Mouse (Mus musculus): ENCODE data around the gene Tnni2. TPM values are rescaled to one million over a fixed set of nuclear protein-coding genes. Genes with fewer than 3 reads are reported as not detected.
"Not testable (repeated sequence)": the region's sequence is repeated elsewhere in the genome, so short reads cannot be mapped to it uniquely, and the experiment has no call there.

The Tnni2 gene
- not detected for total RNA-seq (2021)
- long read RNA-seq: 0 reads

DNA sequence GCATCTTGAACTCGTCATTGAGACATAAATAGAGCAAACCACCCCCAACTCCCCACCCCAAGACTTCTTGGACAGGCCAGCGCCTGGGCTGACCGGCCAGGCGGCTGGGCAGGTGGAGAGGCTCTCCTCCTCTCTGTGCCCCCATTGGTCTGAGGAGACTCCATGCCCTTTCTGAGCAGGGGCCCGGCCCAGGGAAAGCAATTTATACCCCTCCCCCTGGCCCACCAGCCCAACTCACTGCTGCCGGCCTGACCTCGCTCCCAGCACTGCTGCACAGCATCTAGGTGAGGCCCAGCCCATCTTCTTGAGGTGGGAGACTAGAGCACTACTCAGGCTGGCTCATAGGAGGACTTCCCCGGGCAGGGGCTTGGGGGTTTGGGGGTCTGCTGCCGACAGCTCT is at the start of gene Tnni2:
Tnni2 (plus strand) TSS at position 224 of the 400 bp plus-strand sequence.
- DNase-seq (ENCODE audit: low spot score in 2 of 2): no peak

DNA sequence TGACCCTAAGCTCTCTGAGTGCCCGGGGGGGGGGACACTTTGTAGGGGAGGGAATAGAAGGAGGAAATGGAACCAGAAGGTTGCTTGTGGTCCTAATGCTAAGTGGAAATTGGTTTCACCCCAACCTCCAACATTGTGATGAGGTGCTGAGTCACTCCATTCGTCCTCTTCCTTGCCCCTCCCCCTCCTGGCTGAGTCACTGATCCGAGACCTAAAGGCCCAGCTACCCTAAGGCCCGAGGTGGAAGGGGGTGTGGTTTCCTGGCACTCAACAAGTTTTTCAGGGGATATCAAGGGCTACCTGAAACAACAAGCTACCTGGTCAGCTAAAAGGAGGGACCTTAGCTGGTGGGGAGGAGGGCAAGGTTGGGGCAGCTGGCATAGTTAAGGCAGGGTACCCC is 48.4 kb upstream of the Tnni2 start:
- no peak for DNase-seq (ENCODE audit: low spot score in 2 of 2)

DNA sequence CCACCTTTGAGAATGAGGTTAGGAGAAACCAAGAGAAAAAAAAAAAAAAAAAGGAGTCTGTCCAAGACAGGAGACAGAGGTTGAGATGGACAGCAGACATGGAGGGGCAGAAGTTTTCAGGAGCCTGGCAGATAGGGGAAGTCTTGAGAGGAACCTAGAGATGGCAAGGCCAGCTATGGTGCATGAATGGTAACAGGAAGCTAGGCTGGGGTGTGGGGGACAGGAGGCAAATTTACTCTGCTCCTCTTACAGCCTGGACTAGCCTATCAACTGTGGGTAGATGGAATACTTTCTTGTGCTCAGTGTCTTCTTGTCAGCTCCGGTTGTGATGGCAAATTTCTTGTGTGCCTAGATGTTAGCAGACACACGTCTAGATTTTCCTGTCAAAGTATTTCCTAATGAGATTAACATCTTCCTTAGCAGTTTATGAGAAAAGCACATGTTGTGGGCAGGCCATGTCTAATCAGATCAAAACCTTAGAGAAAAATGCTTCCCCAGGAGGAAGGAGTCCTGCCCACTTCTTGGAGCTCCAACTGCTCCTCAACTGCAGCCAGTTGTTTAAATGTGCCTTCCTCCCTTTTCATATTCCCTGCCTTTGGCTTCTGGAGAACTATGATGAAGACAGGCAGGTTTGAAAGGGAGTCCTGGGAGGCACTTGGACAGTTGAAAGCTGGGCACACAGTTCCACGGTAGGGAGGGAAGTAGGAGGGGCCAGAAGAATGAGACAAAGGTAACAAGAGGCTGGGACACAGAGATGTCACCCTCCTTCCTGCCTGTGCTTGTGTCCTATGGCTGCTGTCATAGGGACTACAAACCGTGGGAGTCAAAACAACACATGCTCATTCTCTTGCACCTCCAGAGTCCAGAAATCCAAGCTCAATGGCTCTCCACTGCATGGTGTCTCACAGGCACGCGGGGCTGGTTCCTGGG is 47.1 kb upstream of the Tnni2 start:
- DNase-seq (ENCODE audit: low spot score in 2 of 2): no peak

DNA sequence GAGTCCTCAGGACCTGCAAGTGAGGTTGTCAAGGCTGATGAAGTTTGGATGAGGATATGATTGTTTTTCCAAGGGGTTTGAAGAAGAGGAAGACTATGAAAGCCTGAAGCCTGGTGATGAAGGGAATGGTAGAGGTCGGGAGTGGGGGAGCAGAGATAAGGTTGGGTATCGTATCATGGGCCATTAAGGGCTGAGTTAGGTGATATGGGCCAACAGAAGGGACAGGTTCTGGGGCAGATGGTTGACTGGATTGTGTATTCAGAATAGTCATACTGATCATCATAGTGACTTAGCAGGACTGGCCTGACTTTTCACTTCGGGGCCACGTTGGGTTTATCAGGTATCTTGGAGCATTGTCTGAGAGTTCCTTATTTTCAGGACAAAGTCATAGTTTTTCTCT is 46.1 kb upstream of the Tnni2 start:
- no peak for DNase-seq (ENCODE audit: low spot score in 2 of 2)

DNA sequence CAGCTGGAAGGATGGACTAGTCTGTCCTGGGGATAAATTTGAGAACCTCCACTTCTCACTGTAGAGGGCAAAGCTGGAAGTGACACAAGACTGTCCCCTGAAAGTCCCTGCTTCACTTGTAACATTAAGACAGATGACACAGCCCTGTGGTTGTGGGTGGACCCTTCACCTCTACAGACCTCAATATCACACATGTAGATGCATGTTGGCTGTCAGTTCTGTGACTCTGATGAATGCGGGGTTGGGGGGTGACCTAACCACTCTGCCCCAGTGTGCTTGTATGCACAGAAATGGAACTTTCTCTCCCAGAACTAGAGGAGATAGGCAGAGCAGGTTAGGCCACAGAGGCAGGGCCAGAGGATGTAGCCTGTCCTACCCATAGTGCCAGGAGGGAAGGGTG is 45.0 kb upstream of the Tnni2 start:
- DNase-seq (ENCODE audit: low spot score in 2 of 2): no peak

DNA sequence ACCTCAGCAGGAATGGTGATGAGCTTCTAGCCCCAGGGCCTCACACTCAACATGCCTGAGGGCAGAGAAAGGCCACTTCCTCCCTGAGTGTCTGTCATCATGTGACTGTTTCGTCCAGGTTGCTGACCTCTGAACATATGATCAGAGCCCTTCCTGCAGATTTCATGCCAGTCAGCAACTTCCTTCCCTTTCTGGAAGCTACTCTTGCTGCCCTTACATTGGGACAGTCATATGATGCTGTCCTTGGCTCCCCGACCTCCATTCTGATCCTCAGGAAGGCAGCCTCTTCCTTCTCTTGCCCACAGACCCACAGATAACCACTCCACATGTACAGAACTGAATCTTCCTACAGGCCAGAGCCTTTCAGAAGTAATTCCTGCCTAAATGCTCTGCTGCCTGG is 43.6 kb upstream of the Tnni2 start:
- no peak for DNase-seq (ENCODE audit: low spot score in 2 of 2)

DNA sequence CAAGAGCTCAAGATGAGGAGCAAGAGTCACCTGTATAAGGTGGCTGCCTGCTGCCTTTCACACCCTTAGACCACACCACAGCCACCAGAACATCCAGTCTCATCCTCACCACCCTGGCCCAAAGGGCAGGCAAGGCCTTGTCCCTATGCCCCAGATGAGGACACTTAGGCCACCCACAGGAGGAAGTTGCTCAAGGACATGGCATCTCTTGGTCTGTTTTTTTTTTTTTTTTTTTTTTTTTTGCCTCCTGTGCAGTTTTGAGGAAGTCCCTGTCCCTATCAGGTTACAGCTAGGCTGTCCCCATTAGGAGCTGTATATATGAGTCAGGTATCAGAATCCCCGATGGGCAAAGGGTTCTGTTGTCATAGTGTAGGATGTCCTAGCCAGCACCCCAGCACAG is 42.4 kb upstream of the Tnni2 start:
- DNase-seq (ENCODE audit: low spot score in 2 of 2): no peak

DNA sequence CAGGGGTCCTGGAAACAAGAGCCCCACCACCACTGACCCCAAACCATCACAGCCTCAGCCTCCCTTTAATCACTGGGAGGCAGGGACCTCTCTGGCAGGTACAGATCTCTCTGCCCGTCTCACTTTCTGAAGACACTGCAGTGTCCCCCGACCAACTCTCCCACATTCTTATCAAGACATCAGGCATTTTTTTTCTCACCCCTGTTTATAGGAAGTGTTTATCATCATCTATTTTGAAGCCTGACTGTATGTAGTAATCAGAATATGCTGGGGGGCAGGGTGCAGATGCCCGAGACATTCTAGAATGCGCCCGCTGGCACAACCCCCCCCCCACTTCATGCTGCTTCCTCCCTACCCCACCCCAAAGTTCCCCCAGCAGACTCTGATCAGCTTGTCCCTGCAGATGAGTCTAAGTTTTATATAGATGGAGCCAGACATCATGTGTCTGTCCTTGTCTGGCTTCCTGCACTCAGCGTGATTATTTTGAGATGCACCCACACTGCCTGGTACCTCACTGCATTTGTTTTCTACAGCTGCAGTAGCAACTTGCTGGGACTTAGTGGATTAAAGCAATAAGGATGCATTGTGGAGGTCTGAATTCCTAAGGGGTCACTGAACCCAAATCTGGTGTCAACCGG is 41.4 kb upstream of the Tnni2 start:
- no peak for DNase-seq (ENCODE audit: low spot score in 2 of 2)

DNA sequence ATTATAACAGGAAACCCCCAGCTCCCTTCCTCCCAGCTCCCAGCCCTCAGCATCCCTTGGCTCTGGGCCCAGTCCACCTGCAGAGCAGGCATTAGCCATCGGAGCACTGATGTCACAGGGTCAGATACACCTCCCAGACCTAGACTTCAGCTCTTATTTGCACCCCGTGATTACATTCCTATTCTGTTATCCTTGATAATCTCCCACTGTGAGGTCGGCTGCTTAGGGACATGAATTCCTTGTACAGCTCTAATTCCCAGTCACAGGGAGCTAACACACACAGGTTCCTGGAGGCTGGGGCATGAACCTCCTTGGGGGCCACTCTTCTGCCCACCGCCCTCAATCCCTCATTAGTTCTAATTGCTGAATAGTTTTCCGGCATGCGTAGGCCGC is 40.9 kb upstream of the Tnni2 start:
- DNase-seq (ENCODE audit: low spot score in 2 of 2): no peak

DNA sequence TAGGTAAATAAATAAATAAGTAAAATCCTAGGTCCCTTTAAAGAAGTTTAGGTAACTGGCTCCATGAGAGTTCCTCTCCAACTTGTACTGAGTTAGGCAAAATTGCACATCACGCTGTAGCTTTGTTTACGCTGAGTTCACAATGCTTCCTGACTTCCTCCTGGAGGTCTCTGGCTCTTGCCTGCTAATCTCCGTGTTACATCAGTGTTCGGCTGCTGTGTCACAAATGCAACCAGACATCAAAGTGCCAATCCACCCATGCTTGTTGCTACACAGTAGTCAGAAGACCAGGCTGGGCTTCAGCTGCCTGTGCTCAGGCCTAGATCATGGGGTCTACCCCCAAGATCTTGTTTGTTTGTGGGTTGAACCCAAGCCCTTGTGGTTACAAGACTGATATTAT is 38.0 kb upstream of the Tnni2 start:
- no peak for DNase-seq (ENCODE audit: low spot score in 2 of 2)

DNA sequence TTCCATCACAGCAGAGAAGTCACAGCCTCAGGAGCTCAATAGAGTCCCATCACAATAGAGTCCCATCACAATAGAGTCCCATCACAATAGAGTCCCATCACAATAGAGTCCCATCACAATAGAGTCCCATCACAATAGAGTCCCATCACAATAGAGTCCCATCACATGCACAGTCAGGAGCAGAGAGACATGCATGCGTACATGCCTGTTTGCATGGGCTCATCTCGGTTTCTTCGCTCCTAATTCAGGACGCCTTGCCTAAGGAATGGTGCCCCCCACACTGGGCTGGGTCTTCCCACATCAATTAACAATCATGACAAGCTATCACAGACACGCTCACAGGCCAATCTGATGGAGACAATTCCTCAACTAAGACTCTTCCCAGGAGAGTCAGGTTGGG is 36.5 kb upstream of the Tnni2 start:
- not testable (repeated sequence) for DNase-seq (ENCODE audit: low spot score in 2 of 2)

DNA sequence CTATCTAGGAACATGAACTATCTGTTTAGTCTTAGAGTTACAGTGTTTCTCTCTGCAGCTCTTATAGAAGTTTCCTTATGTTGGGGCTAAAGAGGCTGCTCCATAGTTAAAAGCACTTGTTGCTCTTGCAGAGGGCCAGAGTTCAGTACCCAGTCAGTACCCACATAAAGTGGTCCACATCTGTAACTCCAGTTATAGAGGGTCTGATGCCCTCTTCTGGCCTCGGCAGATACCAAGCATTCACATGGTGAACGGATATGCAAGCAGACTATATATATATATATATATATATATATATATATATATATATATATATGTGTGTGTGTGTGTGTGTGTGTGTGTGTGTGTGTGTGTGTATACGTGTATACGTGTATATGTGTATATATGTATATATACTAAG is 33.7 kb upstream of the Tnni2 start:
- no peak for DNase-seq (ENCODE audit: low spot score in 2 of 2)

DNA sequence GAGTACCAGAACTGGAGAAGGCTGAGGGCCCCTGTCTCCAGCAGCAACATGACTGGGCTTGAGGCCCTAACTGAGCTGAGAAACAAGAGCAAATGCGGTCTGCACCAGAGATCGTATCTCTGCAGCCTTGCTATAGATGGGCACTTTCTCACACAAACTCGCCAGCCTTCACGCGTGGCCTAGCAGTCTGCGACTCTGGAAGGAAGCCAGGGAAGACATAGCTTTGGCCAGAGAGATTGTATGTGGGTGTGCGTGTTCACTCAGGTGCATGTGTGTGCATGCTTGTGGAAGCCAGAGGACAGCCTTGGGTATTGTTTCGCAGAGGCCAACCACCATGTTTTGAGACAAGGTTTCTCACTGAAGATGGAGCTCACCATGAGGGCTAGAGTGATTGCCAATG is 32.9 kb upstream of the Tnni2 start:
- DNase-seq (ENCODE audit: low spot score in 2 of 2): no peak

DNA sequence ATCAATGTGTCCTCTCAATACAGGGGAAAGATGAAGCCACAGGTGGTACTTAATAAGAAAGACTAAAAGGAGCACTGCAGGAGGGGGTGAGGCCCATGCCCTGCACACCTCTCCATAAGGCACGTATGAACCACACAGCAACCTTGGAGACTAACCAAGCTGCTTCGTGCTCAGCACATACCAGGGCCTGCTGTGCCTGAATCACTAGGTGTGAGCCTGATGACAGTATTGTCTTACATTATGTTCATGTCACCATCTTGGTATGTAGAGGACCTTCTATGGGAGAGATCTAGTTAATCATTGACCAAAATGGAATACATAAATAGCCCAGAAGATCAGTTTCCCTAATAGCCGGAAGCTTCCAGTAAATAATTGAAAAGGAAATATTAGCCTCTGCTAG is 32.0 kb upstream of the Tnni2 start:
- DNase-seq (ENCODE audit: low spot score in 2 of 2): no peak

DNA sequence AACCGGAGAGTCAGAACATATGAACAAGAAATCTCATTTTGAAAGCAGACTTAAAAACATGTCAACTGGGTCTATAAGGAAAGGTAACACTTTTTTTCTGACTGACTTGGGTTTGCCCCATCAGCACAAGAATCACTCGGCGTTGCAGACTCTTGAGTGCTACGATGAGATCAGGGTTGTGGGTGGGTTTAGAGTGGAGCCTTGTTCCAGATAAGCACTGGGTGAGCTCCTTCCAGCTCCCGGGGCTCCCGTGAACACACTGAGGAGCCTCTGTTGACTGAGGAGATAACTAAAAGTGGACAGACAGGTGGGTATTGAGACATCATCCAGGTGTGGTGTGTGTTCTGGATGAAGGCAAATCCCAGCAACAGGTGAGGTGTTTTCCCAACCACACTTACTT is 28.3 kb upstream of the Tnni2 start:
- DNase-seq (ENCODE audit: low spot score in 2 of 2): no peak

DNA sequence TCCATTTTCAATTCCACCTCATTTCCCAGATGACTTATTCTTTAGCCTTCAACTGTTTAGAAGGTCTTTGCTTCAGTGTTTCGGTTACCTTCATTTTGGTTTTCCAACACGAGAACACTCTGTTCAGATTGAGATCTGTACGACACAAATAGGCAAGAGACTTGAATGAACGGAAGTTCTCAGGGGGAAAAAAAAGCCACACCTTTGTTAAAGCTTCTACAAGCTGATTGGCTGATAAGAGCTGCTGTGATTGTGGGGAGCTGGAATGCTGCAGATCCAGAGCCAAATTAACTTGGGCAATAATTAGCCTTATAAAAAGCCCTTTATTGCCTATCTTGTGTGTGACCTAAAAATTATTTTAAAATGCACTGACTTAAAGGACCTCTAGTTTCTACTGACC is 26.3 kb upstream of the Tnni2 start:
- DNase-seq (ENCODE audit: low spot score in 2 of 2): no peak

DNA sequence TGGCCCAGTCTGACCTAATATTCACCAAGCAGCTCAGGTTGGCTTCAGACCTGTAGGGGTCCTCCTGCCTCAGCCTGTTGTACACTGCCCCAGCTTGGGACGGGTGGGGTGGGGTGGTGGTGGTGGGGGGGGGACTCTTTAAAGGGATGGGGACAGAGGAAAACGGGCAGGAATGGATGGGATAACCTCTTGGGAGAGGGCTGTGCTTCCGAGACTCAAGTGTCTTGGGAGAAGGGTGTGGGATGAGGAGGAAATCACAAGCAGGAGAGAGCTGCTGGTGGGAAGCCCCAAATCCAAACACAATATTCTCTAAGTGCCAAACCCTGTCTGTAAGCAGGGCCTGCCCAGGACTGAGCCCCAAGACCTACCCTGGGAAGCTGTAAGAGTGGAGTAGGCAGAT is 25.4 kb upstream of the Tnni2 start:
- DNase-seq (ENCODE audit: low spot score in 2 of 2): no peak

DNA sequence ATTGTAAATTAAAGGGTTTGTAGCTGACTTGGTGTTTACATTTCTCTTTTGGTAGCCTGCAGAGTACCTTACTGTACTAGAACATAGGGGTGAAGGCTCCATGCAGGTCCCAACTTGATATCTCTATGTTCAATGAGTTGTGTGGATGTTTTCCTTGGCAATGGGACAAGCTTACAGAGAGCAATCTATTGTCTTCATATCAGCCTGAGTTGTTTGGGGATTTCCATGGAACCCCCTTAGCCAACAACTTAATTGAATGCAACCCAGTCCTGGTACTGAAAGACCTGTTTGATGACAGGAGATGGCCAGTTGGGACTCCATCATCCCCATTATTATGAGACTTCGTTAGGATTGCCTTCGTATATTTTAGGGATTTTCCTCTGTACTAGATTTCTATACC is 23.6 kb upstream of the Tnni2 start:
- no peak for DNase-seq (ENCODE audit: low spot score in 2 of 2)

DNA sequence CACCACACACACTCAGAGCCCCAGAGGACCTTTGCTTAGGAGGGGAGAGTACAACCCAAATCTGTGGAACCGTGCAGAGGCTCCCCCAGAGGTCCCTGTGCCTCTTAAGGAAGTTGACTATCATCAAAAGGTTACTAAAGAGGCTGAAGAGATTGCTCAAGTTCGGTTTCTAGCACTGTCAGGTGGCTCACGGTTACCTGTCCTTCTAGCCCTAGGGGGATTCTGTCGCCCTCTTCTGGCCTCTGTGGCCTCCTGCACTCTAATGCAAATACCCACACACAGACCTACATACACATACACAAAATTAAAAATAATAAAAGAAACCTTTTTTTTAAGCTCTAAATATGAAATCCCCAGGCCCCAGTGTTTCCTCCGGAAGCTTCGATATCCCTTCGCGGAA is 22.9 kb upstream of the Tnni2 start:
- no peak for DNase-seq (ENCODE audit: low spot score in 2 of 2)

DNA sequence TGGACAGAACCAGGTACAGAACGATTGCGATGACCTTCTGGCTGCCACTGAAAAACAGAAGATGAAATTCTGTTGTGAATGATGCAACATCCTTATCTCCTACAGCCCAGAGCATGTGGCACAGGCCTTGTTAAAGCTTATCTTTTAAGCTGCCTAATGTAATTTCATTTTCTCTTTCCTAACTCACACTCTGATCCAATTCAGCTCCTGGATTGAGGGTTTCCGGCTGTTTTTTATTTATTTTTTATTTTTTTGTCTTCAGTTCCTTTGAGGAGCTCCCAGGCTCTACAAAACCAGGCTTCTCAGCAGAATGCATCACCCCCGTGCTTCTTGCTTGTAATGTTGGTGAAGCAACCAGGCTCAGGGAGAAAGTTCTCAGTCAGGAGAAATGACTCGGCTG is 21.7 kb upstream of the Tnni2 start:
- DNase-seq (ENCODE audit: low spot score in 2 of 2): no peak

DNA sequence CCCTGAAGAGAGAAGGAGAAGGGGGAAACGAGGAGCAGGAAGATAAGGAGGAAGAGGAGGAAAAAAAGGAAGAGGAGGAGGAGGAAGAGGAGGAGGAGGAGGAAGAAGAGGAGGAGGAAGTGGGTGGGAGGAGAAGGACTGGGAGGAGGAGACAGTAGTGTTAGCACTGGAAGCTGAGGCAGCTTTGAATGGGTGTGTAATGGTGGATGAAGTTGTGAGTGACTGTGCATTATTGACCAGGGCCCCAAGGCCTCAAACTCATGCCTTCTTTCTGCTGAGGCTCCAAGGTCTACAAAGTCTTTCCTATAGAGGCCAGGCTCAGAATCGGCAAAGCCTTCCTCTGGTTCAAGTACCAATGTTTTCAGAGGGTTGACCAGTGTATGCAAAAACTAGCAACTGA is 19.8 kb upstream of the Tnni2 start:
- no peak for DNase-seq (ENCODE audit: low spot score in 2 of 2)

DNA sequence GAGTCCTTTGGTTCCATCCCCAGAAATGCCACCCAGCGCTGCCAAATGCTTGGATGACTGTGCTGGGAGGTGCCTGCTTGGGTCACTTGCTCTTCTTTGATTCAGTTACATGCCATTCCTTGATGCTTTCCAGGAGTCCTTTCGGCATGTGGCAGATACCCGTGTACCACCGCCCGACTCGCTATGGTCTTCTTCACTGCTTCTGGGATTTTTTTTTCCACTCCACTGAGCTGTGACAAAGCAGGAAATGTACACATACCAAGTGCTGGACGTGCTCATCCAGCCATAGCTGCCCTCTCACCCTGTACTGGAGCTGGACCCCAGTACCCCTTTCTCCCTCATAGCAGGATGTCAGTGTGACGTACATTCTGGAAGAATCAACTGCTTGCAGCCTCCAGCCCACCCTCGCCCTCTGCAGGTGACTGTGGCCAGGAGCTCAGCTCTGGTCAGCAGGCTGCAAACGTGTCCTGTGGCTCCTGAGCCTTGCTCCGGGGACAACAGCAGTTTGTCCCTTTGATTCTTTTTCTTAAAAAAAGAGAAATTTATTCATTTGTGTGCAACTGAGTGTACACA is 15.9 kb upstream of the Tnni2 start:
- no peak for DNase-seq (ENCODE audit: low spot score in 2 of 2)

DNA sequence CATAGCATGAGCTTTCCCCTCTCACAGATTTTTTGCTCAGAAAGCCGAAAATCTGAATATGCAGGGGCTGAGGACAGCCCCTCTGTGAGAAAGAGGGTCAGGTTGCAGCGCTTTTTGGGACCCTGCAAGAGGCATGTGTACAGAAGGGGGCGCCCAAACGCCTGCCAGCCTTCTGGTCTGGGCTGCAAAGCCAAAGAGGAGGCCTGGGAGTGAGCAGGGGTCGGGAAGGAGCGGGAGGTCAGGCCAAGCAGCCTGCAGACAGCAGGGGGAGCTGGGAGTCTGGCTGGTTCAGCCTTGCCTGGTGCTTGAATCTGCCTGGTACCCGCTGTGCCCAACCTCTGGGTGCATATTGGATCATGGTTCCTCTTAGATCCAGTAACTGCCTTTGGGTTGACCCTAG is 13.4 kb upstream of the Tnni2 start:
- DNase-seq (ENCODE audit: low spot score in 2 of 2): peak; percentile 52 to 54
